9 mouse cellular contexts compared by ENCODE assay signal in genomic region chr5:139803601-139804102, GRCm38 (mm10). TPM values are rescaled to one million over a fixed set of nuclear protein-coding genes. Genes with fewer than 3 reads are reported as not detected.
A peak's percentile ranks its signal among the peaks of the same experiment; 100 is the strongest.
DNase-seq lines count a peak whose midpoint lies in the region; ATAC-seq lines count a peak whose summit lies in the region.
"Had no signal": no experiment of that assay in that cellular context is flagged by ENCODE, and none has a peak within 500 bp of the region (broad histone marks: within the 10 kb centered on the region; RNA-seq: fewer than 3 reads in every experiment).

No protein-coding gene starts in this region.

- H3K4me1 ChIP-seq in kidney, embryonic 15.5 days = peaks cover 15% of the 10 kb centered on the region

- peaks cover 22% of the 10 kb centered on the region for H3K36me3 ChIP-seq in kidney, embryonic 15.5 days

- peak overlapping the region; percentile 48 for H3K4me2 ChIP-seq in kidney, embryonic 15.5 days

- intact Hi-C loops in gastrocnemius, postnatal 14 days (cut with DNase I; ENCODE audit: low total_unique reads) = no loop called here

- H3K27ac ChIP-seq in kidney, embryonic 15.5 days = peak overlapping the region; percentile 46; the same call in 1 of the 2 replicates

- H3K9me3 ChIP-seq in kidney, embryonic 15.5 days (replicated peaks) = no peaks in the 10 kb centered on the region

- no peaks in the 10 kb centered on the region for H3K27me3 ChIP-seq in kidney, embryonic 15.5 days
- H3K27me3 ChIP-seq: Patski had no signal

- H3K9ac ChIP-seq in kidney, embryonic 15.5 days = no peak overlapping the region

- peak overlapping the region; percentile 14; the same call in 1 of the 2 replicates for H3K4me3 ChIP-seq in kidney, embryonic 15.5 days (replicated peaks)

- 8% methylated on average over 12 of the region's 12 CpGs for WGBS in kidney, embryonic 15.5 days

- peak; percentile 74; the same call in 1 of the 2 replicates for ATAC-seq in kidney, embryonic 15.5 days (replicated peaks; ENCODE audit: low FRiP score)
- ATAC-seq: Patski had no signal

- peak; percentile 47 for DNase-seq in gastrocnemius, postnatal 14 days
- no peak for DNase-seq in gastrocnemius, postnatal 10 days
- DNase-seq in adrenal gland, postnatal 25 days = peak; percentile 54
- peak; percentile 57 for DNase-seq in forelimb bud, embryonic 11.5 days (ENCODE audit: low read depth, low spot score)
- peak; percentile 80 for DNase-seq in lung, postnatal 14 days
- DNase-seq in spleen, postnatal 10 days (ENCODE audit: low spot score in 2 of 2) = peak; percentile 75 to 90
- no peak for DNase-seq in layer of hippocampus, postnatal 36 days

RNA-seq across cellular contexts. Expression of gene Mafk, which starts 12.3 kb away (rescaled TPM):
- 10 to 100 TPM; 11.1 to 13.6 TPM for total RNA-seq in gastrocnemius, postnatal 14 days (2021)
- 1 to 10 TPM; 8.8 to 9.6 TPM for total RNA-seq in gastrocnemius, postnatal 10 days (2021)
- 29.6 and 30.6 TPM in 2 replicates for total RNA-seq in adrenal gland, postnatal 25 days (2021)
- 10.6 and 11.1 TPM in 2 replicates for polyA plus RNA-seq in kidney, embryonic 15.5 days (2015; fragmentation: Nextera tagmentation; extraction: Ambion mirVana)
- total RNA-seq in layer of hippocampus, postnatal 36 days (2021) = 1 to 10 TPM; 7.3 to 8.2 TPM

RNA-seq across cellular contexts. Expression of gene Tmem184a, which starts 16.1 kb away (rescaled TPM):
- total RNA-seq in gastrocnemius, postnatal 14 days (2021) = under 1 TPM; 0.45 to 0.55 TPM
- under 1 TPM; 0.32 to 0.52 TPM for total RNA-seq in gastrocnemius, postnatal 10 days (2021)
- total RNA-seq in adrenal gland, postnatal 25 days (2021) = not detected in 2 replicates
- polyA plus RNA-seq in kidney, embryonic 15.5 days (2015; fragmentation: Nextera tagmentation; extraction: Ambion mirVana) = 5.8 and 7.2 TPM in 2 replicates
- total RNA-seq in layer of hippocampus, postnatal 36 days (2021) = 1 to 10 TPM in 1 of 2 experiments, under 1 TPM in 1; 0.18 to 1.0 TPM
- polyA plus RNA-seq: Patski had no signal

RNA-seq across cellular contexts. Expression of gene Gm26938, which starts 22.6 kb away (rescaled TPM):
- not detected for total RNA-seq in gastrocnemius, postnatal 14 days (2021)
- total RNA-seq in gastrocnemius, postnatal 10 days (2021) = not detected
- not detected in 2 replicates for total RNA-seq in adrenal gland, postnatal 25 days (2021)
- not detected in 2 replicates for polyA plus RNA-seq in kidney, embryonic 15.5 days (2015; fragmentation: Nextera tagmentation; extraction: Ambion mirVana)
- not detected for total RNA-seq in layer of hippocampus, postnatal 36 days (2021)
- polyA plus RNA-seq: Patski had no signal

RNA-seq across cellular contexts. Expression of gene Psmg3, which starts 23.0 kb away (rescaled TPM):
- total RNA-seq in gastrocnemius, postnatal 14 days (2021) = 1 to 10 TPM; 7.5 to 8.8 TPM
- 10 to 100 TPM in 1 of 2 experiments, 1 to 10 TPM in 1; 9.6 to 10.2 TPM for total RNA-seq in gastrocnemius, postnatal 10 days (2021)
- total RNA-seq in adrenal gland, postnatal 25 days (2021) = 21.3 and 23.1 TPM in 2 replicates
- polyA plus RNA-seq in kidney, embryonic 15.5 days (2015; fragmentation: Nextera tagmentation; extraction: Ambion mirVana) = 74.0 and 77.8 TPM in 2 replicates
- 10 to 100 TPM; 18.4 to 19.9 TPM for total RNA-seq in layer of hippocampus, postnatal 36 days (2021)

RNA-seq across cellular contexts. Expression of gene Ints1, which starts 28.2 kb away (rescaled TPM):
- total RNA-seq in gastrocnemius, postnatal 14 days (2021) = 10 to 100 TPM; 36.1 to 36.4 TPM
- total RNA-seq in gastrocnemius, postnatal 10 days (2021) = 10 to 100 TPM; 36.4 to 36.7 TPM
- 61.3 and 61.9 TPM in 2 replicates for total RNA-seq in adrenal gland, postnatal 25 days (2021)
- 26.1 and 27.7 TPM in 2 replicates for polyA plus RNA-seq in kidney, embryonic 15.5 days (2015; fragmentation: Nextera tagmentation; extraction: Ambion mirVana)
- 10 to 100 TPM; 86.4 to 91.9 TPM for total RNA-seq in layer of hippocampus, postnatal 36 days (2021)

Comparison
In these comparisons a context has a peak if more than half of its experiments do, and no peak if none do; other contexts are left out.
1. DNase-seq: peak in gastrocnemius, postnatal 14 days (single experiment), adrenal gland, postnatal 25 days (single experiment), forelimb bud, embryonic 11.5 days (single experiment), lung, postnatal 14 days (single experiment) and spleen, postnatal 10 days (2 of 2); none in gastrocnemius, postnatal 10 days (single experiment) and layer of hippocampus, postnatal 36 days (0 of 2).